Mouse (Mus musculus) effector memory CD4-positive, alpha-beta T cell, adult 7 months (primary cell): ENCODE measurements around the gene Acvr1c. TPM values are rescaled to one million over a fixed set of nuclear protein-coding genes. Genes with fewer than 3 reads are reported as not detected.

ENCODE experiments used
- polyA plus RNA-seq: library from polyadenylated mRNA; unstranded; fragments of 100-300 nt; shearing (Covaris generic); gene quantifications from one replicate; pipeline ENCODE4 v1.2.1, GENCODE M21; 2017

Gene Acvr1c
- polyA plus RNA-seq, result 0.44 TPM

DNA sequence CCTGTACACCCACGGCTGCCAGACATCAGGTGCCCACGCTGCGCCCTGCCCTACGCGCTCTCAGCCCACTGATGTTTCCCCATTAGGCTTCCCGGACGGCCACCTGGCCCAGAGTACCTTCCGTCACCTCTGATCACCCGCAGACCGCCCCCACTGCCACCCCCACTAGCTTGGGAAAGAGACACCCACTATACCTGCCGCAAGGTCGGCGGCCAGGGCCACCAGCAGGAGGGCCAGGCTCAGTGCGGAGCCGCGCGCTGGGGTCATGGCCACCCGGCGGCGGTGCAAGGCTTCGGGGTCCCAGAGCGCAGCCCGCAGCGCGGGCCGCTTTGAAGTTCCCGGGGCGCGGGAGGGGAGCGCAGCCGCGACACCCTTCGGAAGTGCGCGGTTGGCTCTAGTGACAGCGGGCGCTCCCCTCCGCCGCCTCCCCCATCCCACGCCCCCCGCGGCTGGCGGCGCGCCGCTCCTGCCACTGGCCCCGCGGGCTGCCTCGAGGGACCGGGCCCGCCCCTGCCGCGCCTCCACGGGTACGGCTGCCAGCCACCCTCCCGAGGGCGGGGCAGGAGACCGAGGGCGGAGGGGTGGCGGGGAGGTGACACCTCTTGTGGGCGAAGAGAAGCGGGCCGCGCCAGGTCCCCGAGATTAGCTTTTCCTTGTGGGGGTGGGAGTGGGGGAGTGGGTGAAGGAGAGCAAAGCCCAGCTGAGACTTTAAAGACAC, at the start of gene Acvr1c:
TSS of gene Acvr1c (minus strand) at position 482 of the 718 bp plus-strand sequence.

Other genes with a start within 250 kb of the Acvr1c start
- 839 TPM for gene Cytip, start 162.4 kb downstream of the Acvr1c start, polyA plus RNA-seq
- not detected for gene Gm17409, start 112.2 kb upstream of the Acvr1c start, polyA plus RNA-seq
- gene Acvr1, start 209.3 kb upstream of the Acvr1c start, polyA plus RNA-seq, result 0.73 TPM
- not detected for gene Upp2, start 209.4 kb upstream of the Acvr1c start, polyA plus RNA-seq